Mouse (Mus musculus) bone marrow, adult 2 months (tissue): ENCODE data around the gene St8sia1. TPM values are rescaled to one million over a fixed set of nuclear protein-coding genes. Genes with fewer than 3 reads are reported as not detected.
"Not testable (repeated sequence)": the region's sequence is repeated elsewhere in the genome, so short reads cannot be mapped to it uniquely, and the experiment has no call there.

ENCODE experiments used
- H3K27ac ChIP-seq: fragments of 200-500 bp; 2 replicates; pipeline ENCODE4 v1.5.1; 2012; ENCODE audit warnings: low read depth, mild to moderate bottlenecking, control low read depth, inconsistent platforms, low read length; ENCODE audit not compliant: control insufficient read depth, poor library complexity, insufficient read depth
- H3K4me1 ChIP-seq: fragments of 200-500 bp; 2 replicates; pipeline ENCODE4 v1.6.1; 2011; ENCODE audit warnings: low read length; ENCODE audit not compliant: control insufficient read depth, insufficient read depth
- H3K4me3 ChIP-seq: fragments of 200-500 bp; replicated peaks from 2 replicates; pipeline ENCODE3; 2011; ENCODE audit warnings: mild to moderate bottlenecking, low read depth, low read length, control low read depth; ENCODE audit not compliant: control insufficient read depth
- CTCF ChIP-seq: fragments of 200-500 bp; IDR thresholded peaks from 2 replicates; pipeline ENCODE4 v1.5.1; 2011; ENCODE audit warnings: low read length, control low read depth; ENCODE audit not compliant: control insufficient read depth, insufficient read depth
- POLR2A ChIP-seq: fragments of 200-500 bp; IDR thresholded peaks from 2 replicates; pipeline ENCODE4 v1.6.1; 2011; ENCODE audit warnings: low read depth, mild to moderate bottlenecking, control low read depth, low read length, borderline replicate concordance; ENCODE audit not compliant: control insufficient read depth
- WGBS: fragments of 180-500 bp; shearing (Covaris S2); methylation state at CpG from one replicate; pipeline ENCODE4 v1.1.7; 2018; 5-methylcytosine and 5-hydroxymethylcytosine counted together
- polyA plus RNA-seq: library from polyadenylated mRNA; stranded (reverse); fragments of >200 nt; gene quantifications from 2 replicates; pipeline ENCODE4 v1.2.4, GENCODE M21; 2011; ENCODE audit warnings: low replicate concordance; ENCODE audit not compliant: missing spikeins, insufficient read depth, insufficient read length

The St8sia1 gene
- polyA plus RNA-seq, 1 experiment: 0.47 TPM

DNA sequence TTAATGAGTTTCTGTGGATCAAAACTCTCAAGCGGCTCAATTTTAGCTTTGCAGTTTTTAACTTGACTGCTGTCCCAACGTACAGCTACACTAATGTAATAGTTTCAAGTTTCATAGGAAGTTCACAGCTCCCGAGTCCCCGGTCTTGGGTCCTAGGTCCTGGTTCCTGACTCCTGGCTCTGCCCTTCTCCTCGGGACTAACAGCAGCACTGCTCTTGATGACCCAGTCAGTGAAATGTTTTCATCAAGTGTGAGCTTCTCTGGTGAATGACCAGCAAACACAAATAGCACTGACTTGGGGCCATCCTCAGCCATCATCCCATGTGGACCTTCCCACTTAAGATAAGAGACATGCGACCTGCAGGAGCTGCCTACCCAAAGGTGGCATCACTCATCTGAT is 24.0 kb upstream of the St8sia1 start:
- H3K4me3 ChIP-seq: no peak overlapping the region
- TF ChIP-seq CTCF (no peak), POLR2A (no peak)
- WGBS: 69% methylated on average over 6 of the region's 6 CpGs

DNA sequence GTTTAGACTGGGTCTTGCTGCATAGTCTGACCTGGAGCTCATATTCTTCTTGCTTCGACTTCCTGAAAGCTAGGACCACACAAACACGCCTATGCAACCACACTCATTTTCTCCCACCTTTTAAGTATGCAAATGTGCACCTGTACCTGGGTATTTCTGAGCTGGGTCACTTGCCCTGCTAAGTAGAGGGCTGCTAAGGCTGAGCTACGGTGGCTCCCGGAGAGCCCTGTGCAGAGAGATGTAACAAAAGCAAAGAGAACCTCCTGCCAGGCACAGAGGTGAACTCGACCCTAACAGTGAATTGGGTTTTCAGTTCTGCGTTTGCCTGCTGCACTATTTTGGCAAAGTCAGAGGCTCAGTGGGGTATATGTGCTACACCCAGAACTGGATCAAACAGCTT is 23.4 kb upstream of the St8sia1 start:
- Histone ChIP-seq H3K4me3 (no peak overlapping the region), H3K27ac (no peak overlapping the region), H3K4me1 (peaks cover 2% of the 10 kb centered on the region; the same call in 1 of the 2 replicates)
- no peak for TF ChIP-seq POLR2A
- no peak for TF ChIP-seq CTCF
- 73% methylated on average over 6 of the region's 6 CpGs for WGBS

More for the DNA sequence above, 24.0 kb upstream of the St8sia1 start:
- Histone ChIP-seq H3K27ac (no peak overlapping the region), H3K4me1 (peaks cover 2% of the 10 kb centered on the region; the same call in 1 of the 2 replicates)

DNA sequence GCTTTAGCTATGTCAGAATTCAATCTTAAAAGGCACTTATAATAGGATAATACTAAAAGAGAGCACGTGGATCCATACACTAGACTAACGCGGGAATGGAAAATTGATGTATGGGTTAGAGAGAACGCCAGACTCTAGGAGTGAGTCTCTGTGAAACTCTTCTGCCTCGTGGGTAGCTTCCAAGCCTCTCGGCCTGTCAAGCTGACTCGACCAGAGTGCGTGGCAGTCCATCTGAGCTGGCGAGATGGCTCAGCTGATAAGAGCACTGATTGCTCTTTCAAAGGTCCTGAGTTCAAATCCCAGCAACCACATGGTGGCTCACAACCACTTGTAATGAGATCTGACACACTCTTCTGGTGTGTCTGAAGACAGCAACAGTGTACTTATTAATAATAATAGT is 22.5 kb upstream of the St8sia1 start:
- not testable (repeated sequence) for H3K4me3 ChIP-seq, H3K27ac ChIP-seq, H3K4me1 ChIP-seq
- 83% methylated on average over 9 of the region's 9 CpGs for WGBS

DNA sequence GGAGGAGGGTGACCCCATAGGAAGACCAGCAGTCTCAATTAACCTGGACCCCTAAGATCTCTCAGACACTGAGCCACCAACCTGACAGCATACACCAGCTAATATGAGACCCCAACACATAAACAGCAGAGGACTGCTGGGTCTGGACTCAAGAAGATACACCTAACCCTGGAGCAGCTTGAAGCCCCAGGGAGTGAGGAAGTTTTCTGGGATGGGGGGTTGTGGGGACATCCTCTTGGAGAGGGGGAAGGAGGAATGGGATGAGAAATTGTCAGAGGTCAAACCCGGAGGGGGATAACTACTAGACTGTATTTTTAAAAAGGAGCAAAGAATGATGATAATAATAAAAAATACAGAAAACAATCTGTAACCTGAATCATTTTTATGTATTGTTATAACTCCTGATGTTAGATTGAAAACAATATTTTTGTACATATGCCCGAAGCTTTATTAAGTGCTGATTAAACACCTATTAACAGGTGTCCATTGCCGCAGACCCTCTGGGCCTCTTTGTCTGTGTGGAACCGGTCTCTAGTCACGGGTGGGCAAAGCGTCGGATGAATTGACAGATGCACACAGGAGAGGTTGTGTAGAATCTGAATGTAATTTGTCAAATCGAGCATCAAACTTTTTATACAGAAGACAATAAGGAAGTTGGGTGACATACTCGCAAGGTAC is 21.4 kb upstream of the St8sia1 start:
- H3K4me3 ChIP-seq, H3K27ac ChIP-seq, H3K4me1 ChIP-seq: not testable (repeated sequence)
- 85% methylated on average over 9 of the region's 9 CpGs for WGBS

DNA sequence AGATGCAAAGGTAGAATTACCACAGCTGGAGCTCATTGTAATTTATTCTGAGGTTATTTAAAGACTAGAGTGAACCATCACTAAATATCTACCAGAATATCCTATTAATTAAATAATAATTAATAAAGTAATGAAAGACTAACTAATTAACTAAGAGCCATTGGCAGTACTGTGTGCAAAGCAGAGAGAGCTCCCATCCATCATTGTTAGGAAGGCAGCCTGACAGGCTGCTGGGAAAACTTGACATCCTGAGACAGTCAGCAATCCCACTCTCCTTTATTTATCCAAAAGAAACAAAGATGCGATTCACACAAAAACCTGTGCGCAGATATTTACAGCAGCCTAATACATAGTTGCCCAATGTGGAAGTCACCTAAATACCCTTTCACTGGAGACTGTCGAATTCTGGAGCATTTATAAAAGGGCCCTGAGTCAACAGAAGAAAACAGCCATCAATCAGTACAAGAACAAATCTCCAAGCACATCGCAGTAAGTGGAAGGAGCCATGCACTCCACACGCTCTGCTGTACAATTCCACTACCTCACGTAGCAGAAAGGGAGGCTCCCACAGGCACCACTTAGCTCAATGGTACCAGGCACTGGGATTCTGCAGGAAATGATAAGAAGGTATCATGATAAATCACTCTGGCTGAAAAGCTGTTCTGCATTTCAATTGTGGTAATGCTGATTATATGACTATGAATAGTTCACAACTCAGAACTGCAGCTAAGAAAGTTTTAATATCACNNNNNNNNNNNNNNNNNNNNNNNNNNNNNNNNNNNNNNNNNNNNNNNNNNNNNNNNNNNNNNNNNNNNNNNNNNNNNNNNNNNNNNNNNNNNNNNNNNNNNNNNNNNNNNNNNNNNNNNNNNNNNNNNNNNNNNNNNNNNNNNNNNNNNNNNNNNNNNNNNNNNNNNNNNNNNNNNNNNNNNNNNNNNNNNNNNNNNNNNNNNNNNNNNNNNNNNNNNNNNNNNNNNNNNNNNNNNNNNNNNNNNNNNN is 15.7 kb upstream of the St8sia1 start:
- no peak overlapping the region for H3K4me3 ChIP-seq
- no peak overlapping the region for H3K27ac ChIP-seq
- no peaks in the 10 kb centered on the region for H3K4me1 ChIP-seq
- TF ChIP-seq POLR2A (no peak), CTCF (no peak)
- 40% methylated on average over 6 of the region's 6 CpGs for WGBS

DNA sequence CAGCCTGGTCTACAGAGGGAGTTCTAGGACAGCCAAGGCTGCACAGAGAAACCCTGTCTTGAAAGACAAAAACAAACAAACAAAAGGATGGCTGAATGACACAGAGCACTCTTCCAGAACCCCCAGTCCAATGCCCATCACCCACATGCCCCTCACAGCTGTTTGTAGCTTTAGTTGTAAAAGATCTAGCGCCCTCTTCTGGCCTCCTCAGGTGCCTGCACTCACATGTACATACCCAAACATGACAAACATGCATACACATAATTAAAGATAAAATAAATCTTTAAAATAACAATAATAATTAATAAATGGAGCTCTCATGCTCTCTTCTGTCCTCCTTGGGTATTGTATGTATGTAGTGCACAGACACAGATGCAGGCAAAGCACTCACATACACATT is 13.0 kb upstream of the St8sia1 start:
- 73% methylated on average over 1 of the region's 1 CpGs for WGBS
- H3K4me1 ChIP-seq: no peaks in the 10 kb centered on the region
- H3K27ac ChIP-seq: no peak overlapping the region
- H3K4me3 ChIP-seq: no peak overlapping the region
- TF ChIP-seq POLR2A (no peak), CTCF (no peak)

DNA sequence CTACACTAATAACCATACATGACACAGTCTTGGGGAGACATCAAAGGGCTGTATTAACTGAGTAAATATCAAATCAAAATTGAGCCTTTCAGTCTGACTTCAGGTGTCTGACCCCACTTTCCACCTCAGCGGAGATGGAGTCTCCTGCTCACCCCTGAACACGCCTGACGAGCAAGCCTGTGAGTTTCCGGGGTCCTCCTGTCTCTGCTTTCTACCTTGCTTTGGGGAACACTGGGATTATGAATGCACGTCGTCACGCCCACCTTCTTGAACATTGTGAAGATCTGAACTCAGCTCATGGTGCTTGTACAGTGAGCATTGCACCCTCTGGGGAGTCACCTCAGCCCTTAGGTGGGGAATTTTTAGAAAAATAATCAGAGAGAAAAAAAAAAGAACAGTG is 9.0 kb upstream of the St8sia1 start:
- Histone ChIP-seq H3K4me3 (no peak overlapping the region), H3K4me1 (no peaks in the 10 kb centered on the region), H3K27ac (no peak overlapping the region)
- WGBS: 85% methylated on average over 7 of the region's 7 CpGs
- TF ChIP-seq POLR2A: no peak
- TF ChIP-seq CTCF: no peak

DNA sequence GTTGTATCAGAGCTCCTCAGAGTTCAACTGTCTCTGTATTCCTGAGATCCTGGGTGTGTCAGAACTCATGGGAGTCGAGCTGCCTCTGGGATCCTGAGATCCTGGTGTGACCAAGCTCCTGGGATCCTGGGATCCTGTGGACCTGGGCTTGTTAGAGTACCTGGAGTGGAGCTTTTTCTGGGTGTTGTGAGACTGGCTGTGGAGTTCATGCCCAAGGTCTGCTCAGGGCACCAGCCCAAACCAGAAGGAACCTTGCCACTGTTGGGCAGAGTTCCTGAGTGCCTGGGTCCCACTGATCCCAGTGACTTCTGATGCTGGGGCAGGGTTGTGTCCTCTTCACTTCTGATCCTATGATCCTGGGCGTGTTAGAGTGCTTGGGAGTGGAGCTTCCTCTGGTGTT is 8.0 kb upstream of the St8sia1 start:
- H3K27ac ChIP-seq: no peak overlapping the region
- WGBS: 54% methylated on average over 2 of the region's 2 CpGs
- peaks cover 1% of the 10 kb centered on the region; the same call in 1 of the 2 replicates for H3K4me1 ChIP-seq
- H3K4me3 ChIP-seq: no peak overlapping the region
- no peak for TF ChIP-seq CTCF
- no peak for TF ChIP-seq POLR2A
